Mouse (Mus musculus): ENCODE data around the gene Capn11. TPM values are rescaled to one million over a fixed set of nuclear protein-coding genes. Genes with fewer than 3 reads are reported as not detected.

The Capn11 gene
- total and polyA plus RNA-seq, 3 experiments, result 0.03 TPM; not detected in 2

GRCm38 (mm10) chr17:45596631-45597396 is 62.3 kb downstream of the Capn11 start (continued):
- peak; percentile 49 to 61 (median 56); a peak in 5 of 6 replicates for TF ChIP-seq CTCF (IDR thresholded peaks at IDR 0.05 in 2 of 3, conservative IDR thresholded peaks at IDR 0.05 in 1 of 3; ENCODE audit: control insufficient read depth in 1 of 3, insufficient read depth in 1 of 3, low read depth in 2 of 3, low read length in 3 of 3, poor library complexity in 1 of 3, severe bottlenecking in 1 of 3)
- 0 out of 2 replicates have a peak, but pooled peaks have one; percentile 0 for TF ChIP-seq MAZ (IDR thresholded peaks at IDR 0.05; ENCODE audit: low read depth, low read length)
- TF ChIP-seq POLR2AphosphoS5 (IDR thresholded peaks at IDR 0.05; ENCODE audit: borderline replicate concordance, low read depth, low read length), result no peak
- TF ChIP-seq ZMIZ1 (IDR thresholded peaks at IDR 0.05; ENCODE audit: low read depth, low read length), result no peak
- TF ChIP-seq ZKSCAN1 (IDR thresholded peaks at IDR 0.05; ENCODE audit: low read depth, low read length), result no peak
- no peak for TF ChIP-seq POLR2A (IDR thresholded peaks at IDR 0.05; ENCODE audit: control insufficient read depth in 1 of 2, insufficient read depth in 1 of 2, low read depth in 1 of 2, low read length in 2 of 2, poor library complexity in 1 of 2)
- TF ChIP-seq SIN3A (IDR thresholded peaks at IDR 0.05; ENCODE audit: low read length), result no peak; the same call in 1 of the 2 replicates

- peak overlapping the region; percentile 60 to 75 for H3K4me3 ChIP-seq (ENCODE audit: control insufficient read depth in 1 of 2, insufficient read depth in 1 of 2, low read depth in 2 of 2, low read length in 2 of 2)
- no peaks in the 10 kb centered on the region for H3K27me3 ChIP-seq (ENCODE audit: control insufficient read depth in 1 of 2, insufficient read depth in 2 of 2, low read length in 2 of 2)
- TF ChIP-seq E2F4 (IDR thresholded peaks at IDR 0.05; ENCODE audit: borderline replicate concordance, low read depth, low read length) (no peak), UBTF (IDR thresholded peaks at IDR 0.05; ENCODE audit: borderline replicate concordance, insufficient read depth, low read depth, low read length) (0 out of 2 replicates have a peak, but pooled peaks have one; percentile 13), MAZ (IDR thresholded peaks at IDR 0.05; ENCODE audit: low read depth, low read length) (peak; percentile 64; the same call in 1 of the 2 replicates), SIN3A (IDR thresholded peaks at IDR 0.05; ENCODE audit: low read length) (no peak), EP300 (IDR thresholded peaks at IDR 0.05; ENCODE audit: low read depth in 1 of 2, low read length in 2 of 2) (peak in 1 of 2 experiments; percentile 37; a peak in 1 of 4 replicates), ETS1 (IDR thresholded peaks at IDR 0.05; ENCODE audit: low read depth, low read length) (no peak), TAL1 (IDR thresholded peaks at IDR 0.05; ENCODE audit: low read length) (no peak), MEF2A (IDR thresholded peaks at IDR 0.05; ENCODE audit: extremely low read depth, insufficient replicate concordance, low read depth, low read length, poor library complexity, severe bottlenecking) (no peak), MAFK (IDR thresholded peaks at IDR 0.05; ENCODE audit: borderline replicate concordance, low read depth, low read length) (no peak), TCF12 (IDR thresholded peaks at IDR 0.05; ENCODE audit: low read depth, low read length) (0 out of 2 replicates have a peak, but pooled peaks have one; percentile 1)
- H3K27ac ChIP-seq (ENCODE audit: control insufficient read depth, low read depth, low read length), result peak overlapping the region; percentile 64
- H3K9ac ChIP-seq (ENCODE audit: control insufficient read depth, low read depth, low read length, poor library complexity, severe bottlenecking), result peak overlapping the region; percentile 80
- no peaks in the 10 kb centered on the region for H3K9me3 ChIP-seq (replicated peaks; ENCODE audit: insufficient read depth, low read length)
- H3K79me2 ChIP-seq (ENCODE audit: control insufficient read depth, insufficient read depth, low read length, poor library complexity), result peaks cover 40% of the 10 kb centered on the region
- H3K36me3 ChIP-seq (ENCODE audit: control insufficient read depth in 1 of 2, insufficient read depth in 2 of 2, low read length in 2 of 2), result peaks cover 2 to 37% of the 10 kb centered on the region in 2 experiments; a peak in 3 of 4 replicates
- peaks cover 26 to 45% of the 10 kb centered on the region in 2 experiments for H3K4me1 ChIP-seq (ENCODE audit: control insufficient read depth in 1 of 2, insufficient read depth in 2 of 2, low read length in 2 of 2)
- DNase-seq (ENCODE audit: low read depth, low spot score), result peak; percentile 67
These were observed 63.3 kb downstream of the Capn11 start for GRCm38 (mm10) chr17:45595736-45596390.
